Mouse (Mus musculus): ENCODE measurements around the gene Pnmal1.

DNA sequence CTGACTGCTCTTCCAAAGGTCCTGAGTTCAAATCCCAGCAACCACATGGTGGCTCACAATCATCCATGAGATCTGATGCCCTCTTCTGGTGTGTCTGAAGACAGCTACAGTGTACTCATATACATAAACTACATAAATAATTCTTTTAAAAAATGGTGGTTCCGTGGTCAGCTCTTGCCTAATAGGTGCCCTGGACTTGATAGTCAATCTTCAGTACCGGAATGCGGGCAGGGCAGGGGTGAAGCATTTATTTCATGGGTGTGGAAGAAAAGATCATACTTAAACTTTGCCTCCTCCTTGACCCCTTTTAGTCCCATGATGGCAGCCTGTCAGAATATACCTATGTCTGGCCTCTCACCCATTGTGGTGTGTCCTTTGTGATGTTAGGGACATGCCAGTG, 47.6 kb upstream of the Pnmal1 start:
- TF ChIP-seq CTCF (IDR thresholded peaks at IDR 0.05; ENCODE audit: extremely low read depth, insufficient read length, insufficient replicate concordance, low read depth, low read length) = no peak
- TF ChIP-seq POLR2A (IDR thresholded peaks at IDR 0.05; ENCODE audit: low read depth, low read length) = no peak

All from small intestine, adult 2 months (tissue).